Mouse (Mus musculus) cortical plate, adult 2 months (tissue): ENCODE data around the gene Fancc. TPM values are rescaled to one million over a fixed set of nuclear protein-coding genes. Genes with fewer than 3 reads are reported as not detected.

Source experiments
- H3K27ac ChIP-seq: fragments of 200-500 bp; 2 replicates; pipeline ENCODE4 v1.5.1; 2012; ENCODE audit warnings: low read length, control low read depth, inconsistent platforms; ENCODE audit not compliant: insufficient read depth
- H3K4me1 ChIP-seq: fragments of 200-500 bp; 2 replicates; pipeline ENCODE4 v1.6.1; 2011; ENCODE audit warnings: low read length; ENCODE audit not compliant: control insufficient read depth, insufficient read depth
- H3K4me3 ChIP-seq: fragments of 200-500 bp; 2 replicates; pipeline ENCODE4 v1.5.1; 2011; ENCODE audit warnings: mild to moderate bottlenecking, low read length, control low read depth; ENCODE audit not compliant: insufficient read depth
- CTCF ChIP-seq: fragments of 200-500 bp; IDR thresholded peaks from 2 replicates; pipeline ENCODE4 v1.5.1; 2011; ENCODE audit warnings: mild to moderate bottlenecking, control low read depth, low read length; ENCODE audit not compliant: insufficient read depth; ENCODE audit errors: extremely low read depth
- POLR2A ChIP-seq: fragments of 200-500 bp; IDR thresholded peaks from 2 replicates; pipeline ENCODE4 v1.6.1; 2011; ENCODE audit warnings: mild to moderate bottlenecking, low read length, control low read depth; ENCODE audit not compliant: insufficient read depth; ENCODE audit errors: extremely low read depth
- polyA plus RNA-seq: library from polyadenylated mRNA; depleted of rRNA; stranded (reverse); fragments of >200 nt; gene quantifications from 2 replicates; pipeline ENCODE4 v1.2.3, GENCODE M21; 2012

Fancc gene
- polyA plus RNA-seq, 1 experiment, result 12.3 TPM

DNA sequence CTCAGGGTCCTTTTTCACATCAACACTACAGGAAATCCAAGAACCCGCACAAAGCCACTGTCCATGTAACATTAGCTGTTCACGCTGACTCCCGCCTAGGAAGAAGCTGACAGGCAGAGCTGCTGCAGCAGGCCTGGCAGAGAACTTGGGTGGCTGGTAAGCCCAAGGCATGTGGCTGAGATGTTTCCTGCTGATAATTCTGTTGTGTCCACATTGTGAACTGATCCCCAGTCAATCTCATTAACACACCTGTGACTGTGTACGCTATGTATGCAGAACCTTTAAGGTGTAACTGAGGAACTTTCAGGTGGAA is 182.5 kb downstream of the Fancc start:
- no peak overlapping the region for H3K27ac ChIP-seq
- H3K4me3 ChIP-seq, result no peak overlapping the region
- TF ChIP-seq POLR2A (no peak), CTCF (no peak)
- H3K4me1 ChIP-seq, result peaks cover 1% of the 10 kb centered on the region; the same call in 1 of the 2 replicates

DNA sequence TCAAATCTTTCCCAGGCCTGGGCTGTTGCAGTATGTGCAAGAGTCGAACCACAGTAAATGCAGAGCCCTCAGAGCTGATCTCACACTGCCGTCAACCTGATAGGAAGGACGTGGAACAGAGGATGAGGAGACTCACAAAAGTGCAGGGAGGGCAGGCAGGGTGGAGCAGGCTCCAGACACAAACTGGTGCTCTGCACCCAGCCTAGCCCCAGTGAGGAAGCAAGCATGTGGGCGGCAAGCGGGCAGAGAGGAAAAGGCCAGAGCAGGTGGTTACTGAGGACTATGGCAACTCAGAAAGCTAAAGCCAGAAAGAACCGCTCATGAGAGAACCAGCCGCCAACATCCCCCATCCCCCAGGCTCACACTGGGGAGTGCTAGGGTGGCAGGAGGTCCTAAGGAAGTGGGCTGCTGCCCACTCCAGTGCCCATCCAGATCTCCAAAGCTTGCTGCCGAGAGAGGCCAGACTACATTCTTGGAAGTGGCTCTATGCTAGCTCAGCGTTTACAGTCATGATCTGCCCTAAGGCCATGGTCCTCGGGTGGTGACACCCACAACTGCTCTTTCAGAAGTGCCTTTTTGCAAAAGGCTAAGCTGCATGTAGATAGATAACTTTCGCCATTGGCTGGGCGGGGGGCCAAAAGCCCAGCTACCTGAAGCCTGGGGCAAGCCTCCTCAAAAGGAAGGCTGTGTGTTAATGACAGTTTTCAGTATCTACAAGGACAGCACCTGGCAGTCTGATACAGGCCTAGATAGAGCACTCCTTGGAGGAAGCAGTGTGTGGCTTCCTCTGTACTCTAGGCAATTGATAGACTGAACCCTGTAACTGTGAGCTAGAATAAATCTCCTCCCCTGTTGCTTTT is 183.1 kb downstream of the Fancc start:
- no peak overlapping the region for H3K4me3 ChIP-seq
- H3K27ac ChIP-seq, result no peak overlapping the region
- TF ChIP-seq POLR2A (no peak), CTCF (no peak)
- H3K4me1 ChIP-seq, result peaks cover 1% of the 10 kb centered on the region; the same call in 1 of the 2 replicates

GRCm38 (mm10) chr13:63313247-63313646 is 183.8 kb downstream of the Fancc start:
- Histone ChIP-seq H3K4me1 (no peaks in the 10 kb centered on the region), H3K27ac (no peak overlapping the region), H3K4me3 (no peak overlapping the region)
- TF ChIP-seq POLR2A (no peak), CTCF (no peak)

GRCm38 (mm10) chr13:63311156-63311555 is 185.9 kb downstream of the Fancc start:
- H3K27ac ChIP-seq, result no peak overlapping the region
- TF ChIP-seq POLR2A (no peak), CTCF (no peak)

DNA sequence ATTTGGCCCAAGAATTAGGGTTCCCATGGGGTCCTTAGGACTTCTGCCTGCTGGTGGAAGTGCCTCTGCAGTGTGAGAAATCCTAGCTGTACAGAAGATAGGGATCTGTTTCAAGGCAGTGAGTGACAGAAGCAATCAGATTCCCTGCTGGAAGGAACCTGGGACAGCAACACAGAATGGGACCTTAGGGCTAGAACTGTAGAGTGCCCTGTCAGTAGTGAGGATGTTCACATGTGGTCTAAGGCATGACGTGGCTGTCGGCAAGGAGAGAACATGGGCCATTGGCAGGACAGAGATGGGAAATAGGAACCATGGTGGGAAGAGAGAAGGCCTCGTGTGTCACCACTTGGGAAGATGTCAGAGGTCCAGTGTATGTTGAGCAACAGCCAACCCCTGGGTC is 187.5 kb downstream of the Fancc start:
- peaks cover 5% of the 10 kb centered on the region for H3K4me1 ChIP-seq
- TF ChIP-seq POLR2A (no peak), CTCF (no peak)

More at GRCm38 (mm10) chr13:63311156-63311555, 185.9 kb downstream of the Fancc start:
- Histone ChIP-seq H3K4me1 (peaks cover 5% of the 10 kb centered on the region), H3K4me3 (no peak overlapping the region)

GRCm38 (mm10) chr13:63306768-63307167 is 190.3 kb downstream of the Fancc start:
- no peak overlapping the region for H3K27ac ChIP-seq

More for the DNA sequence above, 187.5 kb downstream of the Fancc start:
- Histone ChIP-seq H3K4me3 (no peak overlapping the region), H3K27ac (no peak overlapping the region)

GRCm38 (mm10) chr13:63305160-63306011 is 191.7 kb downstream of the Fancc start:
- H3K27ac ChIP-seq, result peak overlapping the region; percentile 43; the same call in 1 of the 2 replicates
- TF ChIP-seq POLR2A, result no peak
- no peak for TF ChIP-seq CTCF
- peaks cover 5% of the 10 kb centered on the region for H3K4me1 ChIP-seq
- H3K4me3 ChIP-seq, result no peak overlapping the region

More at GRCm38 (mm10) chr13:63306768-63307167, 190.3 kb downstream of the Fancc start:
- Histone ChIP-seq H3K4me3 (no peak overlapping the region), H3K4me1 (peaks cover 5% of the 10 kb centered on the region)
- TF ChIP-seq CTCF (no peak), POLR2A (no peak)

GRCm38 (mm10) chr13:63304799-63305159 is 192.3 kb downstream of the Fancc start:
- peaks cover 5% of the 10 kb centered on the region for H3K4me1 ChIP-seq
- TF ChIP-seq CTCF (no peak), POLR2A (no peak)
- H3K27ac ChIP-seq, result peak overlapping the region; percentile 43; the same call in 1 of the 2 replicates
- H3K4me3 ChIP-seq, result no peak overlapping the region

DNA sequence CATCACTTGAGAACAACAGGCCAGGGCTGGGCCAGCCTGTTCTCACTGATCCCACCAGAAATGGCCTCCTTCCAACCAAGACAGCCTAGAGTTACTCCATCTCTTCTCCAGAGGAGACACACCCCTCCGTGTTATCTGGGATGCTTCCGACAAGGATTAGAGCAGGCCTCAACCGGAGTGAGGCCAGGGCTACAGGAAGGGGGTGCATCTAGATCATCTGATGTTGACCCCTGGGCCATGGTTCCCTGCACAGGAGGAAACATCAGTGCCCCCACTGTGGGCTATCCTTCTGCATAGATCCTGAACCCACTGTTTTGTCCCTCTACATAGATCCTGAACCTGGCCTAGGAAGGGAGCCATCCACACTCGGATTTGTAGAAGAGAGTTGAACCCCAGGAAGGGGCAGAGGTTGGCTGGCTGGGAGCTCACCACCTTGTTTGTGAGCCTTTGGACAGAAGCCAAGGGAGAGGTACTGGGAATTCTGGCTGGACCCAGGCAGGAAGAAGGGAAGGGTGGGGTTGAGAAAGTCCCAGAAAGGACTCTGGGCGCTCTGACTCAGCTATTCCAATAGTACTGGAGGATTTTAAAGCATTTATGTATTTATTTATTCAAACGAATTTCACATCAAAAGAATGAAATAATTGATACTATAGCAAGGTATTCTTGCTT is 192.8 kb downstream of the Fancc start:
- no peak for TF ChIP-seq CTCF
- no peak for TF ChIP-seq POLR2A
- Histone ChIP-seq H3K27ac (0 out of 2 replicates have a peak overlapping the region, but pooled peaks have one; percentile 43), H3K4me1 (peaks cover 5% of the 10 kb centered on the region), H3K4me3 (no peak overlapping the region)

DNA sequence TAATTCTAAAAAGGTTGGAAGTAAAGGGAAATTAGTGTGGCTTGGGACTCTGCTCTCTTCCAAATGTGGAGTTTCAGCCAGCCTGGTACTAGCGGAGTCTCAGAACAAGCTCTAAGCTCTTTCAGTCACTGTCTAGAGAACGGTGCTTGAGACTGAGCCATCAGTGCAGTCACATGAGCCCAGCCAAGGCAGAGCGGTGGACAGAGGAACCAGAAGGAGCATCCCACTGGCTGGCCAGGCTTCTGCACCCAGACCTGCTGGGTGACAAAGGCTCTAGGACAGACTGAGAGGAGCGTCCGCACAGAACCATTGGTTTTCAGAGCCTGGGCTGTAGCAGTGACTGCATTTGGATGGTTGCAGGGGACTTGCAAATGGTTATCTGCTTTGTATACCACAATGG is 194.7 kb downstream of the Fancc start:
- Histone ChIP-seq H3K4me3 (no peak overlapping the region), H3K27ac (peak overlapping the region; percentile 48), H3K4me1 (peaks cover 5% of the 10 kb centered on the region)
- TF ChIP-seq CTCF (no peak), POLR2A (no peak)
